Mouse (Mus musculus) T-cell, adult 2 months (primary cell): ENCODE data around the gene Zcchc14.
"Not testable (repeated sequence)": the region's sequence is repeated elsewhere in the genome, so short reads cannot be mapped to it uniquely, and the experiment has no call there.

Experiments used
- DNase-seq: peaks from one replicate; pipeline ENCODE4 v3.0.0; 2022; ENCODE audit warnings: low spot score

Gene Zcchc14

DNA sequence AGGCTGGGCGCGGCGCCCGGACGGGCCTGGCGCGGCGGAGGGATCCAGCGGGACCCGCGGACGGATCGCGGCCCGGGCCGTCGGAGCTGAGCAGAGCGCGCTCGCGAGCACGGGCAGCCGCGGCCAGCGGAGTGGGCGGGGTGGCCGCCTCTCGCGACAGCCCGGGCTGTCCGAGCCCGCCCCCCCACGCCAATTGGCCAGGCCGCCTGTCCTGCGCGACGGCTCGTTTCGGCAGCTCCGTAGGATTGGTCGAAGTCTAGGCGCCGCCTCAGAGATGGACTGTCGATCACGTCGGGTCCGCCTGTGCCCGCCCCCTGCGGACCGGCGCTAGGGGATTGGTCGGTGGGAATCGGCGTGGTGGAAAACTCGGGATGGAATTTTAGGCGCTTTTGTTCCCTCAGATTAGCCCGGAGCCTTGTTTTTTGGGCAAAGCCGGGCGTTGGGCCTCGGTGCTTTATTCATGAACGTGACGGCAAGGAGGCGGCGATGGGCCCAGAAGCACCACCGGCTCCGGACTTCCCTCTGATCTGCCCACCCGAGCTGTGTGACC is at the start of gene Zcchc14:
TSS of gene Zcchc14 (minus strand) at position 128 of the 550 bp plus-strand sequence.
- no peak for DNase-seq

- DNase-seq: no peak
Observed at GRCm38 (mm10) chr8:121699936-121700335, 47.2 kb upstream of the Zcchc14 start.

GRCm38 (mm10) chr8:121698615-121699101 is 46.0 kb upstream of the Zcchc14 start:
- DNase-seq: no peak

DNA sequence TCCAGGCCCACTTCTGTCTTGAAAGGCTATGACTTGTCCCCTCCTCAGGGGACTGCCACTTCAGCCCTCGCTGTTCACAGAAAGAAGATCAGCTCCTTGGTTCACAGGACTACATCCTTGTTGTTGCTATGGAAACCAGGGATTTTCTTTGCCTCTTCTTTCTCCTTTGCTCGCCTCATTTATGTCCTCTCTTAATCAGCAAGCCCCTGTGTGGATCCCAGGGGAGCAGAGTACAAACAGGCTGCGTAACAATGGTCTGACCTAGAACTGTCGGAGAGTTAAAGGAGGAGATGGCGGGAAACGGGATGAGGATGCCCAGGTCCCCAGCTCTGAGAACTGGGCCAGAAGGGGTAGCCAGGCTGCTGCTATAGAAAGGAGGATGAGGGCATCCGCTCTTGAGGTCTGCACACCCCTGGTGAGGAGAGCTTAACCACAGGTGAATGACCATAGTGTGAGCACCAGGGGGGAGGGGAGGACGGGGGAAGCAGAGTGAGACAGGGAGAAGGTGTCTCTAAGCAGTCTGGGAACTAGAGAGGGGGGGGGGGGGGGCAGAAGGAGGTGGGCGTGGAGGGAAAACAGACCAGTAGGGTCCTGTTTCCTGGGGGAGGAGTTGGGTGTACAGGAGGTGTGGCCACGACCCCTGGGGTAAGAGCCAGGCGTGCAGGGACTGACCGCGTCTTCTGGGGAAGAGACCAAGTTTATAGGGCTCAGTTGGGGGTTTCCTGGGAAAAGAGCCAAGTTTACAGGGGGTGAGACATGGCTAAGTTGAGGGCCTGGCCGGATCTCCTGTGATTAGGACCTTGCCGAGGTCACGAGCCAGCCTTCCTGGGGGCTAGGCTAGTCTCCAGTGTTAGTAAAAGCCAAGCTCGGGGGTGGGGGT is 45.3 kb upstream of the Zcchc14 start:
- no peak for DNase-seq

DNA sequence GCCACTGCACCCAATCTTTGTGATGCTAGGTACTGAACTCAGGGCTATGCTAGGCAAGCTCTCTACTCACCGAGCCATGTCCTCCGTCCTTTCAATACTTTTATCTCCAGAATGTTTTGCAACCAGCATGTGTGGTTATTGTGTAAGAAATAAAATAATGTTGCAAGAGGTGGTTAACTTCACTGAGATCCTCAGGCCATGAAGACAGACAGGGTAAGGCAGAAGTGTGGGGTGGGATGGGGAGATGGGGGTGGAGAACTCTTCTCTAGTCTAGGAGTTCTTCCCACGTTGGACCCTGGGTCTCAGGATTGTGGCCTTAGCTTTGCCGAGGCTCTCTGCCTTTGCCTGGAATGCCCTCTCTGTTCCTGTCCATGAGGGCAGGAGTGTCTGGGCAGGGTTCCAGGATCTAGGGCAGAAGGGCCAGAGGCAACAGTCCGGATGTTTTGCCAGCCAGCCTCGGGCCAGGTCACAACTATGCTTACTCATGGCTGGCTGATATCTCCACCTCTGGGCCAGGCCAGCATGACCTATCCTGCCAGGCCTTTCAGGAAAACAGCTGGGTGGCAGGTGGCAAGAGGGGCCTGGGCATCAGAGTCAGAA is 43.0 kb upstream of the Zcchc14 start:
- DNase-seq: no peak

GRCm38 (mm10) chr8:121694453-121694852 is 41.8 kb upstream of the Zcchc14 start:
- DNase-seq: peak; percentile 39

GRCm38 (mm10) chr8:121688496-121688895 is 35.8 kb upstream of the Zcchc14 start:
- DNase-seq: no peak

DNA sequence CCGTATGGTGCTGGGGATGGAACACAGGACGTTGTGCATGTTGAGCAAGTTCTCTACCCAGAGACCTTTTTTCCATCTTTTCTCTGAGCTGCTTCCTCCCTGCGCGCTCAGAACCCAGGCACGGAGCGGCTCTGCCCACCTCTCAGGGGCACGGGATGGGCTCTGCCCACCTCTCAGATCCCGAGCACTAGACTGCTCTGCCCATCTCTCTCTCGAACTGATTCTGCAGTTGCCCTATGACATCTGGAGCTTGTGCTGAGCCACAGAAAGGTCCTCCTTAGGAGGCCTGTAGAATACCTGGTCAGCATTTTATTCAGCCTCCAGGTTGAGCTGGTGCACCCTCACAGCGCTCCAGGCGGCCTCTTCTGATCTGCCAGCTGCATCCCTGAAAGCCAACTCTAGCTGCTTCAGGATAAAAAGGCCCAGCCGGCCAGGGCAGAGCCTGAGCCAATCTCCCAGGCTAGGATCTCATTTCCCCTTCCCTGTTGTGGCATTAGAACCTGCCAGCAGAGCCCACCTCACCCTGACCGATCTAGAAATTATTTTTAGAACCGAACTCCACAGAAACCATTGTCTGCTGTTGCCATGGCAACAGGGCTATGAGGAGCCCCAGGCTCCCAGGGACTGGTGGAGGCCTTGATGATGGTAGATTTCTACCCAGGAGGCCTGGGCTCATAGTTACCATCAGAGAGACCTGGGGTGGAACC is 34.9 kb upstream of the Zcchc14 start:
- no peak for DNase-seq

DNA sequence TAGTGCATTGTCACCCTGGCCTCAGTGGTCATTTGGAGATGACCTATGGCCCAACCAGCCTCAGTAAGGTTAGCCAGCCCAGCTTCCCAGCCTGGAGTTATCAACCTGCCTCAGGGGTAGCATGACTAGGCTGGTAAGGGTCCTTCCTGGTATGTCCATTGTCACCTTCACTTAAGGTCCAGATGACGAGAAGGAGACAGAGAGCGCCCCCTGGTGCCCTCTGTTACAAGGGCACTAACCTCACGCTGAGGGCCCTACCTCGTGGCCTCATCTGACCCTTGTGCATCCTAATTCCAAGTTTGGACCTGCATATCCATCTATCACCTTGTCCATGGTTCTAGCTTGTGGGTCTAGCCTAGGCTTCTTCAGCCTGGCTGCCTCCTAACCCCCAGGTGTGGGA is 32.7 kb upstream of the Zcchc14 start:
- DNase-seq: no peak

GRCm38 (mm10) chr8:121683083-121683832 is 30.6 kb upstream of the Zcchc14 start:
- DNase-seq: no peak

- no peak for DNase-seq
Observed at GRCm38 (mm10) chr8:121681457-121681856, 28.8 kb upstream of the Zcchc14 start.

DNA sequence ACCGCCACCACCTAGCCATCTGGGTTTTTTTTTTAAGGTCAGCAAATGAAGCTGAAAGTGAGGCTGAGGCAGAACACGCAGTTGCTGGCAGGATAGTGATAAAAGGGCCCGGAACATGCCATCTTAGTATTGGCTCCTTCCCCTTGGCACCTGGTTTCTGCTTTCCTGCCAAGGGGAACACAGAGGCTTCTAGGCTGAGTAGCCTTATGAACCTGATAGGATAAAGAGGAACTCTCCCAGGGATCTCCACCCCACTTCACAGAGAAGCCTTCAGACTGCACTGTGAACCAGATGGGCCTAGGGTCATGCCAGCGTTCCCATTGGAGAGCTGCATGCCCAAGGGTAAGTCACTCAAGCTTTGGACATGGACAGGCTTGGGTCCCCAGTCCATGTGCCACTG is 28.2 kb upstream of the Zcchc14 start:
- no peak for DNase-seq

GRCm38 (mm10) chr8:121678696-121679095 is 26.0 kb upstream of the Zcchc14 start:
- no peak for DNase-seq

- DNase-seq: no peak
Observed at GRCm38 (mm10) chr8:121675701-121676100, 23.0 kb upstream of the Zcchc14 start.

GRCm38 (mm10) chr8:121675161-121675560 is 22.5 kb upstream of the Zcchc14 start:
- no peak for DNase-seq

DNA sequence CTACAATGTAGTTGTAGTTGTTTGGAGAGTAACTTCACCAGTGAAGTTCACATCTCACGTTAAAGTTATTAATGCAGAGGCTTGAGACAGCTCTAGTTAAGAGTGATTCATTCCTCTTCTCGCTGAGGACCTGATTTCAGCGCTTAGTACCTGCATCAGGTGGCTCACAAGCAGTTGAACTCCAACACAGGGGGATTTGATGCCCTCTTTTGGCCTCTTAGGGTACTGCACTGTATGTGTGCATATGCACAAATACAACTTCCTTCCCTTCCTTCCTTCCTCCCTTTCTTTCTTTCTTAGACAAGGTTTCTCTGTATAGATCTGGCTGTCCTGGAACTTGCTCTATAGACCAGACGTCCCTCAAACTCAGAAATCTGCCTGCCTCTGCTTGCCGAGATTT is 21.8 kb upstream of the Zcchc14 start:
- DNase-seq: no peak

GRCm38 (mm10) chr8:121673917-121674316 is 21.2 kb upstream of the Zcchc14 start:
- no peak for DNase-seq

- DNase-seq: no peak
Observed at GRCm38 (mm10) chr8:121673153-121673552, 20.5 kb upstream of the Zcchc14 start.

DNA sequence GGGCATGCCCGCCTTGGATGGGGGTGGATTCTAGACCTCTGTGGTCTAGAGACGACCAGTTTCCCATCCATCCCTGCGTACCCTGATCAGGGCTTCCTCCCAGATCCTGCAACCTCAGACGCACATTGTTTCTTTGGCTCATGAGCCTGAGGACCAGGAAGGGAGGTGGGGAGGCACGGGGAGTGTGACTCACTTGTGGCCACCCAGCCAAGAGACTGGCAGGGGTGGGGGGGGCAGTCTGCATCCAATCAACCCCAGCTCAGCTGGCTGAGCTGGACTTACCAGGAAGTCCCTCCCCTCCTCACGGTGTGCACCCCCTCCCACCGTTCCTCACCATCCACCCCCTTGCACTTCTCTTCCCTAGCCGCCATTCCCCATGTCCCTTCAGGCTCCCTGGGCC is 16.5 kb upstream of the Zcchc14 start:
- no peak for DNase-seq

DNA sequence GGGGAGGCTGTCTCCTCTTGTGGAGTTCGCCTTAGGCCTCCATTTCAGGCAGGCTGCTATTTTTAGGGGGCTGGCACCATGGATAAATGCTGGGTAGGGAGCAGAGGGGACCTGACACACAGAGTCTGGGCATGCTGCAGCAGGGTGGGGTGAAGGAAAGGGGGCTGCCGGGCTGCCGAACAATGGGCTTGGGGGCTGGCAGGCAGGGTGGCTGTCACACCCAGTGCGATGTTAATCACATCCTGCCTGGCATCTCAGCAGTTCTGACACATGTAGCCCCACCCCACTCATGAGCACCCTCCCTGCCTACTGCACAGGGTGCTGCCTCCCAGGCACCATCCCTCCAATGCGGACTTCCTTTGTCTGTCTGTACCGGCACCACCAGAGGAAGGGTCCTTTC is 15.9 kb upstream of the Zcchc14 start:
- no peak for DNase-seq

GRCm38 (mm10) chr8:121667936-121668500 is 15.3 kb upstream of the Zcchc14 start:
- DNase-seq: not testable (repeated sequence)
